Mouse (Mus musculus) megakaryocyte, embryonic 14.5 days (primary cell): ENCODE measurements around the gene Fyn. TPM values are rescaled to one million over a fixed set of nuclear protein-coding genes. Genes with fewer than 3 reads are reported as not detected.

Experiments used
- H3K27me3 ChIP-seq: replicated peaks from 2 replicates; pipeline ENCODE3; 2012; ENCODE audit warnings: inconsistent platforms
- H3K36me3 ChIP-seq: replicated peaks from 2 replicates; pipeline ENCODE3; 2012; ENCODE audit warnings: low read length, inconsistent platforms, mixed read lengths
- H3K4me1 ChIP-seq: 2 replicates; pipeline ENCODE4 v1.6.1; 2012; ENCODE audit warnings: inconsistent platforms
- H3K4me3 ChIP-seq: replicated peaks from 2 replicates; pipeline ENCODE3; 2012; ENCODE audit warnings: moderate library complexity, mild to moderate bottlenecking, inconsistent platforms
- H3K9me3 ChIP-seq: 2 replicates; pipeline ENCODE4 v1.6.1; 2012; ENCODE audit warnings: inconsistent platforms
- FLI1 ChIP-seq: IDR thresholded peaks from 2 replicates; pipeline ENCODE4 v1.6.1; 2012; ENCODE audit warnings: low read length, inconsistent platforms, mixed read lengths
- GATA1 ChIP-seq: IDR thresholded peaks from 3 replicates; pipeline ENCODE4 v1.6.1; 2012; ENCODE audit warnings: mixed read lengths, low read length, inconsistent platforms, borderline replicate concordance
- polyA plus RNA-seq: library from polyadenylated mRNA; stranded (reverse); fragments of >175 nt; gene quantifications from 2 replicates; pipeline ENCODE4 v1.2.3, GENCODE M21; 2012; ENCODE audit warnings: low replicate concordance; ENCODE audit not compliant: insufficient read depth

The Fyn gene
- polyA plus RNA-seq, 1 experiment: 43.3 TPM

- H3K9me3 ChIP-seq: peaks cover 8% of the 10 kb centered on the region
- H3K36me3 ChIP-seq: peaks cover 82% of the 10 kb centered on the region
- no peak for TF ChIP-seq GATA1
- TF ChIP-seq FLI1: no peak
- peaks cover 96% of the 10 kb centered on the region for H3K4me1 ChIP-seq
- no peaks in the 10 kb centered on the region for H3K27me3 ChIP-seq
- H3K4me3 ChIP-seq: no peak overlapping the region
Observed at GRCm38 (mm10) chr10:39406798-39407189, 38.1 kb downstream of the Fyn start.

- TF ChIP-seq GATA1: no peak
- no peak for TF ChIP-seq FLI1
- H3K9me3 ChIP-seq: peaks cover 4% of the 10 kb centered on the region
- no peaks in the 10 kb centered on the region for H3K27me3 ChIP-seq
- peaks cover 96% of the 10 kb centered on the region for H3K4me1 ChIP-seq
- peaks cover 82% of the 10 kb centered on the region for H3K36me3 ChIP-seq
- H3K4me3 ChIP-seq: no peak overlapping the region
Observed at GRCm38 (mm10) chr10:39407553-39407952, 38.9 kb downstream of the Fyn start.

- H3K4me3 ChIP-seq: no peak overlapping the region
- H3K27me3 ChIP-seq: no peaks in the 10 kb centered on the region
- no peak for TF ChIP-seq FLI1
- H3K36me3 ChIP-seq: peaks cover 81% of the 10 kb centered on the region
- peaks cover 94% of the 10 kb centered on the region for H3K4me1 ChIP-seq
- no peaks in the 10 kb centered on the region for H3K9me3 ChIP-seq
Observed at GRCm38 (mm10) chr10:39409602-39410001, 40.9 kb downstream of the Fyn start.

DNA sequence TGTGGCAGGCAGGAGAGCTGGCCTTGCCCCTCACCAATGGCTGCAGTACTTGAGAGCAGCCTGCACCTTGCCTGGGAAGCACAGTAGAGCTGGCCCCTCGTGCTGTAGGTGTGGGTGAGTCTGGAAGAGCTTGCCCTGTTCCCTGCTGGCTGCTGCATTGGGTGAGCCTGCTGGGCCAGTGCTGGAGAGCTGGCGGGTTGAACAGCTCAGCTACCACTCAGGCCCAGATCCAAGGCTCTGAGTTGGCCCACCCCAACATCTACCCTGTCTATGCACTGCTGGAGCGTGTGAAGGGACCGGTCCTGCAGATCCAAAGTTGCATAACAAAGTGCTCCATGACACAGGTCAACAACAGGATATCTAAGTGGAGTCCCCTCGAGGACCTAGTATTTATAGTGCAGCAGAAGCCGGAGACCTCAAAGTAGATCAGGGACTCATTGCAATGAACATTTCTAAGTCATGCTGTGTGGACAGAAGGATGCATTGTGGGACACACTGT, 41.5 kb downstream of the Fyn start:
- Histone ChIP-seq H3K4me1 (peaks cover 94% of the 10 kb centered on the region), H3K4me3 (peak overlapping the region; percentile 66), H3K27me3 (no peaks in the 10 kb centered on the region), H3K9me3 (no peaks in the 10 kb centered on the region), H3K36me3 (peaks cover 80% of the 10 kb centered on the region)
- TF ChIP-seq GATA1 (no peak), FLI1 (no peak)

DNA sequence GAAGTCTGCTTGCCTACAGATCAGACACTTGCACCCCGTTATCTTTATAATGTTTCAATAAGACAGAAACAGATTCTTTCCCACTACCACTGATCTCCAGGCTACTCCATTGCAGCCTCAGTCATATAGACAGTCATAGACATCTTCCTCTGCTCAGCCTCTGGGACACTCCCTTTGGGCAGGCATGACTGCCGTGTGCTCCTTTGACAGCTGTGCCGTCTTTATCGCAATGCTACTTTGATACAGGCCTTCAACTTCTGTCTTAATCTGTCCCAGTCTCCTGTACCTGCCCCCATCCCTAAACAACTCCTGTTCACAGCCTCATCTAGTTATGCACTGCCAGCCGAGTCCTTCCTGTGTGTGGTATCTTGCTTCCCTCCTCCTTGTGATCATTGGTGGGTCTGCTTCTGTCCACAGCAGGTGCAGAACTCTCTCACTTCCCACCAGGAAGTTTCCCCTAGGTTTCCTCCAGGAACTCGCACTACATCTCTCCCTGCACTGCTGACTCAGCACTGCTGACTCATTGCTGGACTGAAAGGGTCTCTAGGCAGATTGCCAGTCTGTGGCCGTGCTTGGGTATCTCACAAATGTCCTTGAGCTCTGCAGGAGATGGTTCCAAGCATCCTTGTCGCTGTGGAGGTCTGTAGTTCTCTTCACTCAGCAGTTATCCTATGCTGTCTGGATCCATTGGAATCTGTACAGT, 43.4 kb downstream of the Fyn start:
- H3K4me3 ChIP-seq: peak overlapping the region; percentile 29
- no peaks in the 10 kb centered on the region for H3K9me3 ChIP-seq
- TF ChIP-seq FLI1 (no peak), GATA1 (no peak)
- H3K4me1 ChIP-seq: peaks cover 95% of the 10 kb centered on the region
- peaks cover 73% of the 10 kb centered on the region for H3K36me3 ChIP-seq
- no peaks in the 10 kb centered on the region for H3K27me3 ChIP-seq

DNA sequence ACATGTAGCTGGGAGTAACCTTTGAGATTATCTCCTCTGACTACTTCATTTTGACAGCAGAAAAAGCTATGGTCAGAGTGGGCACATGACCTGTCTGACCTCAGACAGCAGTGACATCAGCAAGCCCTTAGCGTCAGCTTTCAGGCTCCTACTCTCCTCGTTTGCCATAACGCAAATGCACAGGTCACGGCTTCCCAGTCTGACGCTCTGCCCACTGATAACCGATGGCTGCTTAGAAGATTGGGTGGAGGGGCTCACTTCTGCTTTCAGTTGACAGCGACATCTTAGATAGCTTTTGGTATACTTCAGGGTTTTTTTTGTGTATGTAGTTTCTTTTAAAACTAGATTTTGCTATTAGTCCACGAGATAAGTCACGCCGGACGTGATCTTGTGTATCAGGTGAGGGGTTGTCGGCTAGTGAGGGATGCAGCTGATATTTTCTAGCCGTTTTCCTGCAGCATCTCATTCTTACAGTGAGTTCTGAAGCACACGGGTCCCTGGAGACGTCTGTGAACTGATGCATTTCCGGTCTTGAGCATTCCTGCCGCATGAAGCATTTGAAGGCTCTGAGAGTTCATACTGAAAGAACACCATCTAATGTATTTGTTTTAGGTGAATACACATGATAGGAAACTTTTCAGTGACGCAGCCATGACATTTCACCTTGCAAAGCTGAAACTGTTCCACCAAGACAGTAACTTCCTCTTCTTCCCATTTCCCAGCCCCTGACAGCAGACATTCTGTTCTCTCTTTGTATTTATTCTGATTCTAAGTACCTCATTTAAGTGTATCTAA, 44.4 kb downstream of the Fyn start:
- Histone ChIP-seq H3K4me3 (peak overlapping the region; percentile 34), H3K4me1 (peaks cover 95% of the 10 kb centered on the region), H3K27me3 (no peaks in the 10 kb centered on the region), H3K36me3 (peaks cover 65% of the 10 kb centered on the region), H3K9me3 (no peaks in the 10 kb centered on the region)
- TF ChIP-seq FLI1 (no peak), GATA1 (no peak)

- Histone ChIP-seq H3K4me1 (peaks cover 97% of the 10 kb centered on the region), H3K9me3 (no peaks in the 10 kb centered on the region), H3K36me3 (peaks cover 58% of the 10 kb centered on the region), H3K4me3 (no peak overlapping the region), H3K27me3 (no peaks in the 10 kb centered on the region)
- TF ChIP-seq FLI1 (no peak), GATA1 (no peak)
Observed at GRCm38 (mm10) chr10:39414068-39414467, 45.4 kb downstream of the Fyn start.

DNA sequence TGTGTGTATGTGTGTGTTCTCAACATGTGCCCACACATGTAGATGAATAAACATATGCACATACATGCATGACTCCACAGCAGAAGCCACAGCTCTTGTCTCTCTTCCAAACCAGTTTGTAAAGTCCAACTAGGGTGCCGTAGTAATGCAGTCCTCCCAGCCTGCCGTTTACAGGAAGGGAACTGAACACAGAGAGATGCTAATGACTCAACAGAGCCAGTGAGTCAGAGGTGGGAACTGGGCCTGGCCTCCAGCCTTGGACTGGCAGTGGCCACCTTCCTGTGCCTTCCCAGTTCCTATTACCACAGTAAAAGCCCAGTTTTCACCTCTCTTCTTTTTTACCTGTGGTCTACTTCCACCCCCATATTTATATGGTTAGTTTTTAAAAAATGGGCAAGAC, 46.9 kb downstream of the Fyn start:
- H3K27me3 ChIP-seq: no peaks in the 10 kb centered on the region
- peak overlapping the region; percentile 70 for H3K4me3 ChIP-seq
- H3K9me3 ChIP-seq: no peaks in the 10 kb centered on the region
- peaks cover 46% of the 10 kb centered on the region for H3K36me3 ChIP-seq
- peaks cover 96% of the 10 kb centered on the region for H3K4me1 ChIP-seq
- no peak for TF ChIP-seq GATA1
- TF ChIP-seq FLI1: no peak

DNA sequence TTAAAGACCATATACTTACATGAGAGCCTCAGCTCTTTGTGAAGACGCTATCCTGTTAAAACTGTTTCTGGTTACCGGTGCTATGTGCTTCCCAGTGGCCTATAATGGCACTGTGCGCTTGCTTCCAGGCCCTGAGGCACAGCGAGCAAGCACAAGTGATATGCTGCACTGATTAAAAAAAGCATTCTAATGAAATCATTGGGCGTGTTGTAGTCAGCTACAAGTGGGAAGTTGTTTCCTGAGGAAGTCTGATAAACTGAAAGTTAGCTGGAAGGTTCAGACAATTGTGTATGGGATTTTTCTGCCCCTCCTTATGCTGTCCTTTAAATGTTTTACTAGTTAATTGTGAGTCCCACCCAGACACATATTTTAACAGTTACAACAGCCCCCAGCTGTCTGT, 49.0 kb downstream of the Fyn start:
- Histone ChIP-seq H3K27me3 (no peaks in the 10 kb centered on the region), H3K36me3 (peaks cover 53% of the 10 kb centered on the region), H3K4me3 (peak overlapping the region; percentile 48), H3K4me1 (peaks cover 96% of the 10 kb centered on the region), H3K9me3 (no peaks in the 10 kb centered on the region)
- TF ChIP-seq FLI1 (no peak), GATA1 (no peak; the same call in 2 of the 3 replicates)

- Histone ChIP-seq H3K27me3 (no peaks in the 10 kb centered on the region), H3K4me1 (peaks cover 93% of the 10 kb centered on the region), H3K36me3 (peaks cover 50% of the 10 kb centered on the region), H3K9me3 (no peaks in the 10 kb centered on the region), H3K4me3 (peak overlapping the region; percentile 71)
- TF ChIP-seq GATA1 (no peak), FLI1 (no peak)
Observed at GRCm38 (mm10) chr10:39418395-39418794, 49.7 kb downstream of the Fyn start.
